Mouse (Mus musculus): ENCODE measurements around the gene Cyfip2.

Gene Cyfip2

DNA sequence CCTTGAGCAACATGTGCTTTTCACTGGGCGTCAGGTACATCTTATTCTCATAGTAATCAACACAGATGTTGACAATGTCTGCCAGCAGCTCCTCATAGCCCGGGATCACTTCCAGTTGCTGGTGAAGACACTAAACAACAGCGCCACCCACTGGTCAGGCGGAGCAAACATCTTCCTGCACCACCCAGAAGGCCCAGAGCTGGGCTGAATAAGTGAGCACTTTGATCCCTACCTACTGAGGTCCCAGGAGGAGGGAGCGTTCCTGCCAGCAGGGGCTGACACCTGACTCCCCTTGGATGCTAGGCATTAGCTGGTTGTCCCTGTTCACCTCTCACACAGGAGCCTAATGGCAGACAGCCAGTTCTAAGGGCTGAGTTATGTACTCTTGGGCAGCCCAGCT, 35.9 kb downstream of the Cyfip2 start:
- DNase-seq (ENCODE audit: low read depth, low spot score), result peak; percentile 48

DNA sequence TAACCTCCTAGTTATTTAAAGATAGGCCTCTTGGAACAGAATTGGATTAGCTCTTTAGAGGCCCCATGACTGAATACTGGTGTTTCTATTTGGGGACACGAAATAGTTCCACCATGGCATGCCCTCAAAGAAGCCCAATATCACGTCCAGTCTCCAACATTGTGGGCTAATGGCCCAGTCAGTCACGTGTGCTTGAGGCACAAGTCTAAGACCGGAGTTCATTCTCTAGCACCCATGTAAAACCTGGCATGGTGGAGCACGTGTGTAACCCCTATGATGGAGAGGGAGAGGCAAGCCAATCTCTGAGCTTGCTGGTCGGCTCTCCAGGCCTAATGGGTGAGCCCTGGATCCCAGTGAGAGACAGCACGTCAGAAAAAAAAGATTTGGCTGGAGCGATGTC, 36.5 kb downstream of the Cyfip2 start:
- no peak for DNase-seq (ENCODE audit: low read depth, low spot score)

DNA sequence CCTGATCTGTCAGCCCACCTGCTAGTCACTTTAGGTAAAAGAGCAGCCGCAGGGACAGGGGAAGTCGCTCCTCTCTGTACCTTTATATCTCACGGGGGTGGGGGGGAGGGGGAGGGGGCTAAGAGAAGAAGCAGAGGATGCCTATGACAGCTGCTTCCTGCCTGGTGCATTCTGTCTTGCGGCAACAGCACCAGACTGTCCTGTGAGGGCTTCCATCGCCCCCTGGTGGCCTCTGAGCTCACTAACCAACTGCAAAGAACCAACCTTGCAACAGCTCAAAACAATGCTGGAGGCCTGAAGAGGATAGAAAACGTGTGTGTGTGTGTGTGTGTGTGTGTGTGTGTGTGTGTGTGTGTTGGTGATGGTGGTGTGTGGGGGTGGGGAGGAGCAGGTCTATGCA, 37.4 kb downstream of the Cyfip2 start:
- peak; percentile 80 for DNase-seq (ENCODE audit: low read depth, low spot score)

DNA sequence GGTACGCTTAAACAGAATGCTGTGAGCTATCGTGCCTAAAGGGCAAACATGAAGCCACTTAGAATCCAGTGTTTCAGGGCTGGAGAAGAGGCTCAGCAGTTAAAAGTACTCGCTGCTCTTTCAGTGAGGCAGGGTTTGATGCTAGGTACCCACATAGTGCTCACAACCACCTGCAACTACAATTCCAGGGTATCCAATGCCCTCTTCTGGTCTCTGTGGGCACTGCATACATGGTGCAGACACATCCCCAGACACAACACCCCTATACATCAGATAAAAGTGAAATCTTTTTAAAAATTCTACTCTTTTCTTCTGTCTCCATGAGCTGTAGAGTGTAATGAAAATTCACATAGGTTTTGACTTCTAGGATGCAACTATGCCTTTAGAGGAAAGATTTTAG, 38.7 kb downstream of the Cyfip2 start:
- no peak for DNase-seq (ENCODE audit: low read depth, low spot score)

DNA sequence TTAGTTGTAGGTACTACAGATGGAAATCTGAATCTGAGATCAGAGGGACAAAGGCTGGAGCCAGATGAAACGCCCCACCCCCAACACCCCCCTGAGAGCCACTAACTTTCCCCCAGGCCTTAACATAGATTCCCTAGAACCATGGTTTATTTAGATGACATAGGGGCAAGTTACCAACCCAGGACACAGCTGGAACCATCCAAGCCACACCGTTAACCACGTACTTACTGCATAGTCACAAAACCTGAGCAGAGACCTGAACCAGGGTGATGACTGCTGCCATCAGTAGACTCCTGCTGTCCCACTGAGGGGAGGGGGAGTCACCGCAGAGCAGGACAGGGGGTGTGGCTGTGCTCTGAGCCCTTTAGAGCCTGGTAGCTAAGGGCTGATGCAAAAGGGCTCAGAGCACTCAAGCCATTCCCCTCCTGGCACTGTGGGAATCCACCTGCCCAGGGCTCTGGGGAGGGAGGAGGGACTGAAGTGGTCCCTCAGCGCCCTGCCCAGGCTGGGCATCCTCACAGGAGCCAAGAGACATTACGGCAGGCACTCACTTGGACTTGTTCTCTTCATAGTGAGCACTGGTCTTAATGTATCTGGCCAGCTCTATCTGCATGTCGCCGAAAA, 40.5 kb downstream of the Cyfip2 start:
- DNase-seq (ENCODE audit: low read depth, low spot score), result no peak

DNA sequence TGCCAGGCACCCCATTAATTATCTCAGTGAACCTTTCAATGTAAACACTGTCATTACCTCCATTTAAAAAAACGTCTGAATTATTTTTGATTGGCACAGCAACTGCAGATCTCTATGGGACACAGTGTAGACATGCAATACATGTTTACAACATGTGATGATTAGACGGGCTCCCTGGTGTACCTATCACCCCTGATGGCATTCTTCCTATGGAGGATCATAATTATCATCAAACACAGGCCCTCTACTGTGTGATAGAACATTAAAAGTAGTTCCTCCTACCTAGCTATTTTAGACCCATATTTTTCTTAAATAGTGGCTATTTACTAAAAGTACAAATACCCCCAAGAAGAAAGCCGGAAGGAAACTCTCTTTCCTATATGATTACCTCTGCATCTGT, 42.8 kb downstream of the Cyfip2 start:
- no peak for DNase-seq (ENCODE audit: low read depth, low spot score)

DNA sequence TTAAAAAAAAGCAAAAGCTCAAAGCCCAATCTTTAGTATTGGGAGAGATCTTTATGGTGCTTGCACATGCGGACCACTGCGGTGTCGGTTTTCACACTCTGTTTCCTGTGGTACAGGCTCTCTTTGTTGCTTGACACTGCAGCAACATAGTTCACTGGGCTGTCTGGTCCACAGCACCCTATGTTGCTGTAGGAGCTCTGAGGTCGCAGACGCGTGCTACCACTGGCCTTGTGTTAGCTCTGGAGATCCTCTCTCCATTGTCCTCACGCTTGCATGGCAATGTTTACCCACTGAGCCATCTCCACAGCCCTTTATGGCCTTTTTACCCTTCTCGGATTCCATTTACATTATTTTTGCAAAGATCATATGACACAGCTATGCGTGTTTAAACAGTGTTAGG, 43.3 kb downstream of the Cyfip2 start:
- no peak for DNase-seq (ENCODE audit: low read depth, low spot score)

DNA sequence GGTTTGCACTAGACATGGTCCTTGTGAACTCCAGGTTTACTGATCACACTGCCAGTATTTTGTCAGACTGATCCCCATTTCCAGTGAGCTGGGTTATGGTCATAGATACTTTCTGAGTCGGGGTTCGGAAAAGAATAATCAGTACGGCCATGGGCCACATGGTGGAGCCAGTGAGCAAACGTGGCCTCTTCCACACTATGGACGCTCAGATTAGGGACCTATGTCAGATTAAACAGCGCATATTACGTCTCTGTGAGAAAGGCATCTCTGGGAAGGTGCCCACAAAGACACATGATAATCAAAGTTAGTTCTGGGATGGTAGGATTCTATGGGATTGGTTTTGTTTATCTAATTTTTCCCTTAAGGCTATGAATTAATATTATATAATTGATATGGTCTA, 43.7 kb downstream of the Cyfip2 start:
- DNase-seq (ENCODE audit: low read depth, low spot score), result peak; percentile 55

DNA sequence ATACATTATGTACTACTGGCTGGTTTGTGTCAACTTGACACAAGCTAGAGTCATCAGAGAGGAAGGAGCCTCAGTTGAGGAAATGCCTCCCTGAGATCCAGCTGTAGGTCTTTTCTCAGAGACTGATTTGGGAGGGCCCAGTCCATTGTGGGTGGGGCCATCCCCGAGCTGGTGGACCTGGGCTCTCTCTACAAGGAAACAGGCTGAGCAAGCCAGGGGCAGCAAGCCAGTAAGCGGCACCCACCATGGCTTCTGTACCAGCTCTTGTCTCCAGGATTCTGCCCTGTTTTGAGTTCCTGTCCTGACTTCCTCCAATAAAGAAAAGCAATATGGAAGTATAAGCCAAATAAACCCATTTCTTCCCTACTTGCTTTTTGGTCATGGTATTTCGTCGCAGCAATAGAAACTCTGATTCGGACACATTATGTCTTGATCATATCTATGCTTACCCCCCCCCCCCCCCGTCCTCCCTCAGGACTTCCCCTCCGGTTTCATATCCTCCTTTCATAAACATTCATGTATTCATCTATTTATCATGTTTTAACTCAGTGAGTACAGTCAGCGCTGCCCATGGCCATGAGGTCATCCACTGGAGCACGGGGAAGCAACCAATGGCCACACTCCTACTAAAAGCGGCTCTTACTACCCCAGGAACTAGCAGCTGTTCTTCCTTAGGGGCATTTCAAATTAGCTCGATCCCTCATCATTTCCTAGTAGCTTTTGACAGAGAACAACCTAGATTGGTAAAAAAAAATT, 47.5 kb downstream of the Cyfip2 start:
- DNase-seq (ENCODE audit: low read depth, low spot score), result no peak

DNA sequence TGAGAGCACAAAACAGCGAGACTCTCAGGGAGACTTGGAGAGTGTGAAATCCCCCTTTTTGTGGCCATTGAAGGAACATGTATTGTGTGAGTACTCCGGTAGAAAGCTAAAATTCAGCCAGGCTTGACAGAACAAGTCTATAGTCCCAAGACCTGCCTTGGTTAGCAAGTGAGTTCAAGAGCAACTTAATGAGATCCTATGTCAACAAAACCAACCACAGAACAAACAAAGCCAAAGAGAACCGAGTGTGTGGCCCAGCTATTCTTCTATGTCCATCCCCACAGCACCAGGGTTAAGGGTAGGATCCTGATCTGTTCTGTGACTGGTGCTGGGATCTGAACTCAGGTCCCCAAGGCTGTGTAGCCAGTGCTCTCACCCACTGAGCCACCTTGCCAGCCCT, 48.1 kb downstream of the Cyfip2 start:
- no peak for DNase-seq (ENCODE audit: low read depth, low spot score)

DNA sequence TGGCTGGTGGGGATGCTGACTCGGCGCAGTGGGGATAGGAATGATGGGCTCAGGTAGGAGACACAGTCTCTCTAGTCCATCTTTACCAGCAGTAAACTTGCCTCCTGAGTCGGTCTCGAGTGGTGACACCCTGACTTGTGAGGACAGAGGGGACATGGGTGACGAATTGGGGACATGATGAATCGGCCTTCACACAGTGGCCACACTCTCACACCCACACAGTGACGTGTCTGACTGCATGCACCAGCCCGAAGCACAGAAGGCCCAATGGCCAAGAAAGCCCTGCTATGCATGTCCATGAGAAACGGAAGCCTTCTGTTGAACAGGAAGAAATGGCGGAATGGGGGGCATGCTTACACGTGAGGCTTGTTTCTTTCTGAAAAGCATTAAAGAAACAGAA, 49.4 kb downstream of the Cyfip2 start:
- no peak for DNase-seq (ENCODE audit: low read depth, low spot score)

DNA sequence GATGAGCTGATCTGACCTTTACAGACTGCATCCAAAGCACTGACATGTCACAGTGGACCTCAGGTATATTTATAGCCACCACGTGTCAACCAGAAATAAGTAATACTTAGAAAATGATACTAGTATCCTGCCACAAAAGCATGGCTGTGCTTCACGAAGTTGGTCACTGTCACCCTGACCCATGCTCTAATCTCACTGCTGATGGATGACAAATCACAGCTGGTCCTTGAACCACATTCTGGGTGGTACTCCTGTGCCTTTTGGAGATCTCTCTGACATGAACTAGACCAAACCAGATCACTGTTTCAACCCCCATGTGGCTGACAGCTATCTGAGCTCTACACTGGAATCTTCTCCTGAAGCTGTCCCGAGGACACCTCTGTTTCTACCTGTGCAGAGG, 49.8 kb downstream of the Cyfip2 start:
- no peak for DNase-seq (ENCODE audit: low read depth, low spot score)

DNA sequence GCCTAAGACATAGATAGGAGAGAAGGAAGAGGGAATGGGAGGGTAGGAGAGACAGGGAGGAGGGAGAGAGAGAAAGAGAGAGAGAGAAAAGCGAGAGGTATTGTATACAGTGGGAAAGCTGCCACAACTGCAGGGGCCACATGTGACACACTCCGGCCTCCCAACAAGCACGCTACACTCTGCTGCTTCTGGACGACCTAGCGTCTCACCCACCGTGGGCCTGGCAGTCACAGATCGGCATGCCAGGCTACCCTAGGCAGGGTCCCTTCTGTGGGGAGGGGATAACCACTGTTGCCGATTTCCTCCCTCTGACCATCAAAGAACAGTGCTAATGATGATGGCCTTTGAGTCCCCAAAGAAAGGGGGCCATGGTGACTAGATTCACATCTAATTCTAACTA, 53.9 kb downstream of the Cyfip2 start:
- DNase-seq (ENCODE audit: low read depth, low spot score), result no peak

DNA sequence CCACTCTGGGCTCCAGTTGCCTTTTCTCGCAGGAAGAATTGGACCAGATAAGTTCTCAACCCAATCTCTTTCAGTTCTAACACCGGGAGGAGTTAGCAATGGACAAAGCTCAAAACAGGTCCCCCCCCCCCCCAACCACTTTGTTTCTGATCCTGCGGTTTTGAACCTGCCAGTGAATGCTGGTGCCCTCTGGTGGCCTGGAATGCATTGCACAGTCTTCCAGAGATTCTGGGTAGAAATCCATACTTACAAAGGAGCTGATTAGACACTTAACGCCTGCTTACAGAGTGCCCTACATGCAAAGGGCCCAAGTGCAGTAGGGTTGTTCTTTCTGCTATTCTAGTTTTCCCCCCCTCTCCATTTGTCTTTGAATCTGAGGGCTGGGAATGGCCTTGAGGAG, 54.5 kb downstream of the Cyfip2 start:
- peak; percentile 30 for DNase-seq (ENCODE audit: low read depth, low spot score)

DNA sequence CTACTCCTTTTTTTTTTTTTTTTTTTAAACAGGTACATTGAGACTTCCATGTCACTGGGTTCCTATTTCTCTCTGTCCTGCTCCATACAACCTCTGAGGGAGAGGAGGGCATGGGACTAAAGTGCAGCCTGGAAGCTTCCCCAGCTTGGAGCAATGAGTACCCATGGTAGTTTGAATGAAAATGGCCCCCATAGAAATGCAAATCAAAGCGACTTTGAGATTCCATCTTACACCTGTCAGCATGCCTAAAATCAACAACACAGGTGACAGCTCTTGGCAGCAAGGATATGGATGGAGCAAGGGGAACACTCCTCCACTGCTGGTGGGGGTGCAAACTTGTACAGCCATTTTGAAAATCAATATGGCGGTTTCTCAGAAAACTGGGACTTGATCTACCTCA, 57.4 kb downstream of the Cyfip2 start:
- no peak for DNase-seq (ENCODE audit: low read depth, low spot score)

DNA sequence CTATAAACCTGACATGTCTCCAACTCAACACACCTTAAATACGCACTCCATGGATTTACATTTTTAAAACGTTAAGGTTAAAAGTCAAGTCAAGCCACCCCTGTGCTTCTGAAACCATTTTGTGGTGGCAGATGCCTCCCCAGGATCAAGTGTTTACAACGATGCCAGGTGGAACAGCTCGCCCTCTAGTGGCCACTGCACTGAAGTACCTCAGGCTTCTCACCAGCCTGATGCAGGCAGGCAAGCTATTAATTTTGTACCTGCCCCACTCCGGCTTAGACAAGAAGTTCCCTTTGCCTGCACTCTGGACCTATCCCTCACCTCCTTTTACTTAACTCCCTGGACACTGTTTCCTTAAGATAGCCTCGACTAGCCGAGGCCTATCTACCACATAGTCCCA, 60.7 kb downstream of the Cyfip2 start:
- peak; percentile 65 for DNase-seq (ENCODE audit: low read depth, low spot score)

DNA sequence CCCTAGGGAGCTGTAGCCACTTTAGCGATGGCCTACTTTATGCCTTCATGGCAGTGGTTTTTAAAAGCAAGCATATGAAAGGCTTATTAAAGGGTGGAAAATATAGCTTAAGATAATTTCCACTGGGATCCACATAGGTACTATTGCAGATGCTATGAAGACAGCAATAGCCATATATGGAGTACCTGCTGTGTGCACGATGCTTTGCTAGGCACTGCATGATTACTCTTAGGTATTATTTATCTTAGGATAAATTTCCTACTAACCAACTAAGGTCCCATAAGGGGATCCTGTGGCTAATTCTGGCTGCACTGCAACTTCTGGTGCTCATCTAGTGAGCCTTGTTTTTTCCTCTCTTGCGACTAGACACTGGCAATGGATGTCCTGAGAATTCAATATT, 64.3 kb downstream of the Cyfip2 start:
- no peak for DNase-seq (ENCODE audit: low read depth, low spot score)

DNA sequence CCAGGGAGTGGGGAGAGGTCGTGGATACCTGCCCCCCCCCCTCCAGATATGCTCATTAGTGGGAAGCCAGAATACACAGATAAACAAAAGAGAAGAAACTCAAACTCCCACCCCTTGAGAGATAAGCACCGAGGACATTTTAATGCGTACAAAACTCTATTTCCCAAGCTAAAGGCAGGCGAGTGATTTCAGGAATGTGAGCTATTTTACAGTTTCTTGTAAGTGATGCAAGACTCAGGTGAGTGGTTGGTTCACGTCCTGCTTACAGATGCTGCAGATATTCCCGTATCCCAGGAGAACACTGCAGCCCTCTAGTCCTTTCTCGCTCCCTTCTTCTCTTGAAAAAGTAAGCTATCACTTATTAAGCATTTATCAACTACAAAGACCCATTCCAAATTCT, 66.3 kb downstream of the Cyfip2 start:
- no peak for DNase-seq (ENCODE audit: low read depth, low spot score)

DNA sequence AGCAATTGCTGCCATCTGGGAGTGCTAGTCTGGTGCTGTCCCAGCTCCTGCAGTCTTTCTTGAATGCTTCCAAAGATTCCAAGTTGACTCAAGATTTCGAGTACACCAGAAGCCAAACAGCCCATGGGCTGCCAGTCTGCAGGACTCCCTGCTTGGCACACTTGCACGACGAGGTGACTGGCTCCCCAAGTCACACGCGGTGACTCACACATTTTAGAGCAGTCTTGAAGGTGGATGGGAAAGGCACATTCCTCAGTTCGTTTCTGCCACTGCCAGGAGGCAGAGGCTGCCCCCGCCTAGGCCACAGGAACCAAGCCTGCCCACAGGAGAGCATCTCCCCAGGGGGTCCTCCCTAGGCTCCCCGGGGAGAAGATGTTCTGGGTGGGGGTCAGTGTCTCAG, 66.7 kb downstream of the Cyfip2 start:
- DNase-seq (ENCODE audit: low read depth, low spot score), result no peak

DNA sequence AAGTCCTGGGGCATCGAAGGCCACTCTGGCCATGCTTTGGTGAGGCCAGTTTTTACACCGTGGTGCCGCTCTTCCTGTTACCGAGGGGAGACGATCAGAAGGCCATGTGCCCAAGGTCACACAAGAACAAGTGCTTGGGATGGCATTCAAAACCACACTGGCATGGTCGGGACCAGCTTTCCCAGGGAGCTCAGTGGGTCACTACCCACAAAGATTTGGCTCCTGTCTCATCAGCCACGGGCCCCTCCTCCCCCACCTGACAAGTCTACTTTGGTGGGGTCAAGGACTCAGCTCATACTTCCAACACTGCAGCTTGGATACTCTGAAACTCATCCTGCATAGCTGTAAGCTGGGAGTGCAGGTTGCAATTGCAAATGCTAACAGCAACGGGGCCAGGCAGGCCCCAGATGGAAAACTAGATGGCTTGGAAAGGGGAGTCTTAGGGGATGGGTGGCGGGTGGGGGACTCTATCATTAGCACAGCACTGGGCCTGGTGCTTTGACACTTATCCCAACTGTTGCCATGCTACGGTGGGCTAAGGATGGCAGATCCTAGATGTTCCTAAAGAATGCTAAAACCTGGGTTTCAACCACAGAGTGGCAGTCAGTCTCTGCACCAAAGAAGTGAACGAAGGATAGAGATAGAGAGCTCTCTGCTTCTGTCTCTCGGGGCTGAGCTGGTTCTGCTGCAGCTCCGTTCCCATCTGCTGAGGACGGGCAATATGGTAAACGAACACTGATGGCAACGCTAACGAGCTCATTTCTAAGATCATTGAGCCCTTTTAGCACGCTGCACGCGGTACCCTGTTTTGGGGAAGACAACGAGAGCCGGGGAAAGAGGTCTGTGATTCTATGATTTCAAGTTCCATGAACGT, 67.7 kb downstream of the Cyfip2 start:
- DNase-seq (ENCODE audit: low read depth, low spot score), result no peak

DNA sequence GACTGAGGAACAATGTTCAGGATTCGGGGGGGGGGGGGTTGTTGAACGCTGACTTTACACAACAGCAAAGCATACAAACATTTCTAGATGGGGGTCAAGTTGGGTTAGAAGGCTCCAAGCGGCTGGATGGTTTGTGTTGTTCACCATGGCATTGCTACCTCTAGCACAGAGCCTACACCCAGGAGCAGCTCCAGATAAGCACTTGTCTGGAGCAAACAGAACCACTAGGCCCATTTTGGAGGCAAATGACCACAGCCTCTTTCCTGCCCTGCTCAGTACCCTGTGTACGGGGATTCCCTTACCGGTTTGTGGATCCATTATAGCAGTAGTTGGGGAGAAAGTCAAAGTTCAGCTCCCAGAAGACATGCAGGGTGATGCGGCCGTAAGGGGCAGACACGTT, 70.7 kb downstream of the Cyfip2 start:
- DNase-seq (ENCODE audit: low read depth, low spot score), result no peak

DNA sequence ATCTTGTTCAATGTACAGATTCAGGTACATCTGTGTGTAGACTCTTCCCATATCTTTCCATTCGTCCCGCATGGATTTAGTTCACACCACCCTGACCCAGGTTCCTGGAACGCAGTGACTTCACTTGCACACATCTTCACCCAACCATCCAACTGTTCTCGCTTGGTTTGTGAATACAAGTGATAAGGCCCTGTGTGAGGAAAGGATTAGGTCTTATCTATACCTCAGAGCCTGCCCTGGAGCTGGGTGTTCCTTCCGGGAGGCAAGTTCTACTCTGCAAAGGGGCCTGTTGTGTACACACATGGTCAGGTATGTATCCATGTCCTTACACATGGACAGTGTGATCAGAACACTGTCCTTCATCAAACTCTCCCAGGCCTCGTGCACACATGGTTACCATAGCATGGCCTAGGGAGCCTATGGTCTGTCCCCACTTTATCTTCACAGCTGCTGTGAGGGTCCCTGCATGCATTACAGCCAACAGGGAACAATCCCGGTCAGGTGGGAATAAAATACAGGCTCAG, 71.4 kb downstream of the Cyfip2 start:
- no peak for DNase-seq (ENCODE audit: low read depth, low spot score)

Measured in mesoderm, embryonic 11.5 days (tissue).